Mouse (Mus musculus): ENCODE data around the gene Kcnk6. TPM values are rescaled to one million over a fixed set of nuclear protein-coding genes. Genes with fewer than 3 reads are reported as not detected.

The Kcnk6 gene
- polyA plus RNA-seq (2021; fragmentation: Nextera tagmentation): 0.65 and 1.0 TPM in 2 replicates
- long read RNA-seq, experiment 1, full-length matches to known transcripts: 1 of 1 reads
- long read RNA-seq, experiment 1, partial matches to known transcripts: 0 of 1 reads
- long read RNA-seq, experiment 1, other reads (novel, unspliced or antisense): 0 of 1 reads
- long read RNA-seq, experiment 2: 0 reads

DNA sequence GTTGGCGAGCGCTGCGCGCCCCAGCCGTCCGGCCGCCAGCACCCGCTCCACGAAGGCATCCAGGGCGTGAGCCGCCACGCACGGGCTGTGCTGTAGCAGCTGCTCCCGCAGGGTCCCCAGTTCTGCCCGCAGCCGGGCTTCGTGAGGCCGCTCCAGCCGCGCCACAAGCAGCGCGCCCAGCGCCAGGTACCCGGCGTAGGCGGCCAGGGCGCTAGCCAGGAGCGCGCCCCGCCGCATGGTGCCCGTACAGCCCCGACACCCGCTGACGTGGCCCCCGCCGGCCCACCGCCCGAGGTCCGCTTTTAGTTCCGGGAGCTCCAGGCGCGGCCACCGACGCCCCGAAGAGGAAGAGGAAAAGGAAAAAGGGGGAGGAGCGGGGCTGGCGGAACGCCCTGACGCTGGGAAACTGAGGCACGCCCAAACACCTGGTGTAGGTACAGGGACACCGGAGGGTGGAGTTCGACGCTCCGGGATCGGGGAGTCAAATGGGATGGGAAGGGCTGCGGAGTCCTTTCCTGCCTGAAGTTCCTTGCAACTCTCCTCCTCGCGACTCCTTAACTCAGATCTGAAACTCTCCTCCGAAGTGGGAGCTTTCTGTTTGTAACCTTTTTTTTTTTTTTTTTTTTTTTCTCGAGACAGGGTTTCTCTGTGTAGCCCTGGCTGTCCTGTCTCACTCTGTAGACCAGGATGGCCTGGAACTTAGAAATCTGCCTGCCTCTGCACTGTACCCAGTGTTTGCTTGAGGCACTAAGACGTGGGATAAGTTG lies at the start of gene Kcnk6:
TSS of gene Kcnk6 (minus strand) at position 269 of the 767 bp plus-strand sequence.

DNA sequence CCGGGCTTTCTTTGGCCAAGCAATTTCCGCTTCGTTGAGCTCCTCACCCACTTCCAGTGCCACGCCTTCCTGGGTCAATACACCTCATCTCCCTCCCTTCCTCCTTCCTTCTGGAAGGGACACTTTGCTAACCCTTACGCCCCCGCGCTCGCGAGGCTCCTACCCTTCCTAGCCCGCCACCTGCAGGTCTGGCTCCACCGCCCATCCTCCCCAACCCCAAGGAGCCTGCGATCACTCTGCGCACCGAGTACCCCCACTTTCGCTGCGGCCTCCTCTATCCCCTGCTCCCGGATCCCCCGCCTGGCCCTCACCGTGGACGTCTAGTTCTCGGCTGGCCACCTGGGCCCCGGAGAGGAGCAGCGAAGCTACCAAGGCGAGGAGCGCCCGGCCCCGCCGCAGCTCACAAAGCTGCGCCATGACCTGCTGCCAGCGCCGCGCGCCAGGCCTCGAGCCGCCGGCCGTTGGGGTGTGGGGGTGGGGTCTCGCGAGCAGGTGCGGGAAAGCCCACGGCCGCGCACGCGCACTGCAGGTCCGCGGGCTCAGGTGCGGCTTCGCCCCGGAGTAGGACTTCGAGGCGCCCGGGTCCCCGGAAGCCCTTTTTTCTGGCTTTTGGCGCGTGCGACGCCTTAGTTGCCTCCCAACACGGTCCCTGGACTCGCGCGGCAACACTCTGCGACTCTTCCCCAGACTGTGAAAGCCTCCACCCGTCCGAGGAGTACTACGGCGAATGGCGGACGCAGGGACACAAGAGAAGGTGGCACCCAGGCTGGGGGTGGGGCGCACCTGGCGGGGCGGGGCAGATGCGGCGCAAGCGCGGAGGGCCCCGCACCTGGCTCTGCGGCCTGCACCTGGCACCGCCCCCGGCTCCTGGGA lies 49.1 kb upstream of the Kcnk6 start, which contains the start of gene Spint2:
TSS of gene Spint2 (minus strand) at position 712 of the 873 bp plus-strand sequence.

DNA sequence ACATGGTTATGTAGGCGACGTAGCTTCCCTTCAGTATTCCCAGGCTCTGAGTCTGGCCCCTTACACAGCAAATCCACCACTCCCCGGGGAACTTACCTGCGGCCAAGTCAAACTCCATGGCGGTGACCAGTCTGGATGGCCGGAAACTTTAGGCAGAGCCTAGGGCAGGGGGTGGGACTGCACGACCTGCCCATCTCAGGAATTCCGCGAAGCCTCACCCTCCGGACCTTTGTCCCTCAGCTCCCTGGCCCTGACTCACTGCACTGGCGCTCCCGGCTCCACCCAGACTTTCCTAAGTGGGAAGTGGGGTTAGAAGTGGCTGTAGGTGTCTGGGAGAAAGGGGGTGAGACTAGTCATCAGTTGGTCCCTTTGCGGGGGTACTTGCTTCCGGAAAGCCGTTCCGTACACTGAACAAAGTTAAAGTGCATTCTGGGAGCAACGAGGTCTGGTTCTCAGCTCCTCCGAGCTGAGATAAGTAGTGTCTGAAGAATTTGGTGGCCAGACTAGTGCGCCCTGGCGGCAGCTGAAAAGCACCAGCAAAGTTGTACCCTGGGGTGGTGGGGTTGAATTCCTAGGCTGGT lies 16.0 kb upstream of the Kcnk6 start, which contains the start of gene 2200002D01Rik:
TSS of gene 2200002D01Rik (minus strand) at position 206 of the 581 bp plus-strand sequence.

DNA sequence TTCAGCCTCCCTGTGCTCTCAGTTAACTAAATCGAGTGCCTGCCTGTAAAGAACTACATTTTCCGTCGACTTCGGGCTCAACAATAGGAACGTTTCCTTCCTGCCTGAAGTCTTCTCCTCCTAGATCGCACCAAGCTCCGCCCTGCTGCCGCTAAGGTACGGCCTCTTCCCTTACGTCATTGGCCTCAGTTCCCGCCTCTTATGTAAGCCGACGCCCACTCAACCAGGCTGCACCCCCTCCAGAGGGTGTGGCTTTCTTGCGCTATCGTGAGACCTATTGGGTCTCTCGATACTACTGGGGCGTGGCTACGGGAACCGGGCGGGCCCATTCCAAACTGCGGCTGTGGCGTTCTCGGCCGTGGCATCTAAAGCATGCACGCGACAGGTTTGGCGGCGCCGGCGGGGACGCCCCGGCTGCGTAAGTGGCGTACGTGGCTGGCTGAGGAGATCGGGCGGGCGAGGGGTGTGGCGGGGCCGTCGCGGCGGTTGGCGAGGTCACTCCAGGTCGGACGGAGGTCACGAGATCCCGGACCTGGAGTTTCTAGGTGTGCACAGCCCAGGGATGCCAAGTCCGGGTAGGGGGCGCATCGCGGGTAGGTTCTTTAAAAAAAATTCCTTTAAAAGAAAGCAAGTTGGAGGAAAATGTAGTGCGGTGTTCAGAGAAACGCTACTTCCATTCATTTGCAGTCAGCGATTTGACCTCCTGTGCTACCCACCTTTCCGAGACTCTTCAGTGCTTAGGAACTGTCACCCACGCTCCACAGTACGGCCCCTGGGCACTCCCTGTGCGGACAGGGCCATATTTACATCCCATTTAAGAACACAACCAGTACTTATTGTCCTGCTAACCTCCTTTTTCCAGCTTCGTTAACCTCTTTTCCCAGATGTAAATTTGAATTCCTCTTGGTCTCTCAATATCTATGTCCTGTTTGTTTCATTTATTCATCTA lies 6.0 kb upstream of the Kcnk6 start, which contains the start of gene Yif1b:
TSS of gene Yif1b (plus strand) at position 311 of the 949 bp plus-strand sequence.

DNA sequence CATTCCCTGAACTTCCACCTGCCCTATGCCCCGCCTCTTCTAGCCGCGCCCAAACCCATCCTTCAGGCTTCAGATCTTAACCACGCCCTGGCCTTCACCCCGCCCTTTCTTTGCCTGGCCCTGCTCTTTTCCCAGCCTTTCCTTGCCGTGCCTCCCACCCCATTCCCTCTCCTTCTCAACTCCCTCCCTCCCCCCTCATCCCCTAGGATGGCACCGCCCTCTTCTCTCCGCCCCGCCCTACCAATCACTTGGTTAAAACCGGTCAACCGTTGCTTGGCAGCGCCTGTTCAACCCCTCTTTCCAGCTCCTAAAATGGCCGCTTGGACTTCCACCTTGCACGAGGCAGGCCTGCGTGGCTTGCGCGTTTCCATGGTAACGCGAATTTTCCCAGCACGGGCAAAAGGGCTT lies 18.6 kb downstream of the Kcnk6 start, which contains the start of gene Catsperg1:
TSS of gene Catsperg1 (minus strand) at position 361 of the 408 bp plus-strand sequence.

DNA sequence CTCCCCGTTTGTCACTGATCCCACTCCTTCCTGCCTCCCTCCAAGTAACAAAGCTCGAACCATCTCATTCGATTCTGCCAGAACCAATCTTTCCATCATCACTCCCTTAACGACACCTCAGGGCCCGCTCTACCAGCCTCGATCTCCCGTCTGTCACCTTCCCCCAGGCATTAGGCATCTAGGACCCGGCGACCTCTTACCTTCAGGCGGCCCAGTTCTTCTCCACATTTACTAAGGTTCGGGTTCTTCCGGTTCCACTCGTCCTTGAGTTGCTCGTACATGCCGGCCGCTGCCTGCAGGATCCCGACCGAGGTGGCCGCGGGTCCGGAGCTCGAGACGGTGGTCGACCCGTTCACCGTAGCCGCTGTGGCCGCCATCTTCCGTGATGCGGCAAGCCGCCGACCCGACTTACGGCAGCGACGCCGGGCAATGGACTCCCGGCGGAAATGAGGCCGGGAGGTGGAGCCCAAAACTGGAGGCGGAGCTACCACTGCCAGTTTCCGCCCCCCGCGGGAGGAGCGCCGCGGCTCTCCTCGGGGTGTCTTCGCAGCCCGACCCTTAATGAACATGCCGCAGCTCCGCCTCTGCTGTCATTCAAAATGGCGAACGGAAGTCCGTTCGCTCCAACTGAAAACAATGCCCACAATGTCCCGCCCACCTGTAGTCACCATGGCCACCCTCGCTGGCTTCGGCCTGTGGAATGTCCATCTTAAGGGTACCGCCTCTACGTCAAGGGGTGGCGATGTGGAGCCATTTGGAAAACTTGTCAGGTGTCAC lies 52.0 kb downstream of the Kcnk6 start, which contains the start of gene Psmd8:
TSS of gene Psmd8 (minus strand) at position 625 of the 777 bp plus-strand sequence.

Other genes starting within 250 kb of the Kcnk6 start
- 2.2 and 2.4 TPM in 2 replicates for gene Ryr1, start 107.3 kb downstream of the Kcnk6 start, polyA plus RNA-seq (2021; fragmentation: Nextera tagmentation)
- 0.08 and 0.52 TPM in 2 replicates for gene Rasgrp4, start 97.7 kb downstream of the Kcnk6 start, polyA plus RNA-seq (2021; fragmentation: Nextera tagmentation)
- 60.6 and 63.0 TPM in 2 replicates for gene Fam98c, start 76.3 kb downstream of the Kcnk6 start, polyA plus RNA-seq (2021; fragmentation: Nextera tagmentation)
- 0.11 and 0.20 TPM in 2 replicates for gene Ggn, start 62.3 kb downstream of the Kcnk6 start, polyA plus RNA-seq (2021; fragmentation: Nextera tagmentation)
- 2.1 and 2.8 TPM in 2 replicates for gene Spred3, start 62.1 kb downstream of the Kcnk6 start, polyA plus RNA-seq (2021; fragmentation: Nextera tagmentation)
- gene Psmd8, start 51.8 kb downstream of the Kcnk6 start, polyA plus RNA-seq (2021; fragmentation: Nextera tagmentation): 253 and 274 TPM in 2 replicates
- gene Catsperg1, start 18.5 kb downstream of the Kcnk6 start, polyA plus RNA-seq (2021; fragmentation: Nextera tagmentation): not detected in 2 replicates
- 134 and 143 TPM in 2 replicates for gene Yif1b, start 5.8 kb upstream of the Kcnk6 start, polyA plus RNA-seq (2021; fragmentation: Nextera tagmentation)
- gene 2200002D01Rik, start 16.0 kb upstream of the Kcnk6 start, polyA plus RNA-seq (2021; fragmentation: Nextera tagmentation): 0.39 and 0.77 TPM in 2 replicates
- gene Spint2, start 49.4 kb upstream of the Kcnk6 start, polyA plus RNA-seq (2021; fragmentation: Nextera tagmentation): 38.0 and 89.1 TPM in 2 replicates
- 13.6 and 15.6 TPM in 2 replicates for gene Ppp1r14a, start 56.8 kb upstream of the Kcnk6 start, polyA plus RNA-seq (2021; fragmentation: Nextera tagmentation)
- gene Dpf1, start 71.4 kb upstream of the Kcnk6 start, polyA plus RNA-seq (2021; fragmentation: Nextera tagmentation): 43.6 and 49.5 TPM in 2 replicates

All from layer of hippocampus, adult 6 months (tissue).